Mouse (Mus musculus) forebrain, embryonic 15.5 days (tissue): ENCODE results near the gene Arid3c. TPM values are rescaled to one million over a fixed set of nuclear protein-coding genes. Genes with fewer than 3 reads are reported as not detected.
"Not testable (repeated sequence)": the region's sequence is repeated elsewhere in the genome, so short reads cannot be mapped to it uniquely, and the experiment has no call there.

Source experiments
- ATAC-seq: fragments of 200-750 bp; cut with Nextera tagmentation; replicated peaks from 2 replicates; pipeline ENCODE4 v1.8.0; 2017; ENCODE audit warnings: mild to moderate bottlenecking, moderate TSS enrichment, moderate library complexity
- H3K27ac ChIP-seq: fragments of 300-500 bp; sonication (generic); replicated peaks from 2 replicates; pipeline ENCODE4 v1.5.1; 2015; ENCODE audit warnings: mild to moderate bottlenecking, inconsistent platforms
- H3K27me3 ChIP-seq: fragments of 300-500 bp; sonication (generic); 2 replicates; pipeline ENCODE4 v1.6.1; 2015; ENCODE audit warnings: inconsistent platforms
- H3K36me3 ChIP-seq: fragments of 300-500 bp; sonication (generic); 2 replicates; pipeline ENCODE4 v1.6.1; 2015; ENCODE audit warnings: mild to moderate bottlenecking, inconsistent platforms
- H3K4me1 ChIP-seq: fragments of 300-500 bp; sonication (generic); 2 replicates; pipeline ENCODE4 v1.6.1; 2015; ENCODE audit warnings: inconsistent platforms
- H3K4me2 ChIP-seq: fragments of 300-500 bp; sonication (generic); replicated peaks from 2 replicates; pipeline ENCODE4 v1.6.1; 2015; ENCODE audit warnings: mild to moderate bottlenecking, inconsistent platforms
- H3K4me3 ChIP-seq: fragments of 300-500 bp; sonication (generic); 2 replicates; pipeline ENCODE4 v1.5.1; 2015; ENCODE audit warnings: mild to moderate bottlenecking, inconsistent platforms
- H3K9ac ChIP-seq: fragments of 300-500 bp; sonication (generic); replicated peaks from 2 replicates; pipeline ENCODE4 v1.6.1; 2015; ENCODE audit warnings: mild to moderate bottlenecking, inconsistent platforms
- H3K9me3 ChIP-seq: fragments of 300-500 bp; sonication (generic); 2 replicates; pipeline ENCODE4 v1.6.1; 2016; ENCODE audit warnings: inconsistent platforms
- WGBS: fragments of 180-500 bp; shearing (Covaris S2); methylation state at CpG from one replicate; pipeline ENCODE4 v1.1.7; 2015; ENCODE audit warnings: mixed read lengths; 5-methylcytosine and 5-hydroxymethylcytosine counted together
- polyA plus RNA-seq: library from polyadenylated mRNA; unstranded; fragments of >200 nt; fragmentation: Nextera tagmentation; extraction: Ambion mirVana; gene quantifications from 2 replicates; pipeline ENCODE4 v1.2.1, GENCODE M21; 2015

The Arid3c gene
- polyA plus RNA-seq, 1 experiment from 2014 or later, result 0.13 TPM

GRCm38 (mm10) chr4:41699783-41700182 is 31.2 kb downstream of the Arid3c start, which contains the start of gene Il11ra1:
Il11ra1 (plus strand) TSS chr4:41699989.
- 93% methylated on average over 10 of the region's 10 CpGs for WGBS
- not testable (repeated sequence) for H3K4me1 ChIP-seq, H3K9ac ChIP-seq, ATAC-seq, H3K4me3 ChIP-seq, H3K27me3 ChIP-seq, H3K36me3 ChIP-seq, H3K27ac ChIP-seq, H3K9me3 ChIP-seq
- peak within 1 kb of the TSS; percentile 23 for H3K4me2 ChIP-seq

- H3K27me3 ChIP-seq, H3K4me1 ChIP-seq, H3K36me3 ChIP-seq, H3K9ac ChIP-seq, H3K4me3 ChIP-seq, H3K9me3 ChIP-seq, ATAC-seq, H3K27ac ChIP-seq: not testable (repeated sequence)
- H3K4me2 ChIP-seq, result peak overlapping the region; percentile 23
- 4% methylated on average over 27 of the region's 32 CpGs for WGBS
Observed at GRCm38 (mm10) chr4:41698421-41699016, 32.4 kb downstream of the Arid3c start.

GRCm38 (mm10) chr4:41696930-41697841 is 33.8 kb downstream of the Arid3c start, which contains the start of gene Cntfr:
Cntfr (minus strand) TSS chr4:41697089.
- not testable (repeated sequence) for H3K36me3 ChIP-seq, H3K27me3 ChIP-seq, ATAC-seq, H3K9me3 ChIP-seq, H3K27ac ChIP-seq, H3K4me1 ChIP-seq, H3K9ac ChIP-seq
- Histone ChIP-seq H3K4me3 (peak within 1 kb of the TSS; percentile 23), H3K4me2 (peak within 1 kb of the TSS; percentile 38)
- 16% methylated on average over 39 of the region's 40 CpGs for WGBS

- H3K36me3 ChIP-seq, H3K9me3 ChIP-seq, H3K4me2 ChIP-seq, H3K27ac ChIP-seq, ATAC-seq, H3K27me3 ChIP-seq, H3K4me3 ChIP-seq, H3K9ac ChIP-seq, H3K4me1 ChIP-seq: not testable (repeated sequence)
- WGBS, result 7% methylated on average over 11 of the region's 15 CpGs
Observed at GRCm38 (mm10) chr4:41696452-41696851, 34.5 kb downstream of the Arid3c start.

- peak overlapping the region; percentile 23 for H3K4me3 ChIP-seq
- not testable (repeated sequence) for H3K27ac ChIP-seq, H3K36me3 ChIP-seq, ATAC-seq, H3K4me1 ChIP-seq, H3K9ac ChIP-seq, H3K9me3 ChIP-seq, H3K27me3 ChIP-seq
- WGBS, result 5% methylated on average over 14 of the region's 38 CpGs
- peak overlapping the region; percentile 38 for H3K4me2 ChIP-seq
Observed at GRCm38 (mm10) chr4:41695800-41696199, 35.1 kb downstream of the Arid3c start.

- not testable (repeated sequence) for ATAC-seq, H3K9ac ChIP-seq, H3K9me3 ChIP-seq, H3K27me3 ChIP-seq, H3K4me1 ChIP-seq, H3K27ac ChIP-seq, H3K36me3 ChIP-seq
- H3K4me2 ChIP-seq, result peak overlapping the region; percentile 25; the same call in 1 of the 2 replicates
- peak overlapping the region; percentile 6; the same call in 1 of the 2 replicates for H3K4me3 ChIP-seq
- 5% methylated on average over 4 of the region's 4 CpGs for WGBS
Observed at GRCm38 (mm10) chr4:41693511-41693910, 37.4 kb downstream of the Arid3c start.

GRCm38 (mm10) chr4:41690014-41690413 is 40.9 kb downstream of the Arid3c start:
- H3K27ac ChIP-seq, H3K4me3 ChIP-seq, H3K4me2 ChIP-seq, H3K27me3 ChIP-seq, H3K9me3 ChIP-seq, ATAC-seq, H3K9ac ChIP-seq, H3K36me3 ChIP-seq: not testable (repeated sequence)
- H3K4me1 ChIP-seq, result peaks cover 14% of the 10 kb centered on the region
- no CpG with 5 or more reads among the region's 4 CpGs for WGBS

GRCm38 (mm10) chr4:41688562-41688961 is 42.4 kb downstream of the Arid3c start:
- WGBS, result 25% methylated on average over 1 of the region's 1 CpGs
- H3K9ac ChIP-seq, result 0 out of 2 replicates have a peak overlapping the region, but pooled peaks have one; percentile 15
- not testable (repeated sequence) for H3K4me2 ChIP-seq, H3K9me3 ChIP-seq, H3K36me3 ChIP-seq, H3K4me3 ChIP-seq, ATAC-seq, H3K27me3 ChIP-seq
- H3K27ac ChIP-seq, result peak overlapping the region; percentile 54; the same call in 1 of the 2 replicates
- H3K4me1 ChIP-seq, result peaks cover 21% of the 10 kb centered on the region

- peak overlapping the region; percentile 54 for H3K27ac ChIP-seq
Observed at GRCm38 (mm10) chr4:41685882-41686492, 45.0 kb downstream of the Arid3c start.

GRCm38 (mm10) chr4:41684931-41685453 is 46.0 kb downstream of the Arid3c start:
- 0% methylated on average over 14 of the region's 14 CpGs for WGBS
- not testable (repeated sequence) for H3K4me3 ChIP-seq, ATAC-seq

More at GRCm38 (mm10) chr4:41685882-41686492, 45.0 kb downstream of the Arid3c start:
- H3K27me3 ChIP-seq, H3K4me3 ChIP-seq, H3K9me3 ChIP-seq, H3K36me3 ChIP-seq, H3K9ac ChIP-seq, H3K4me2 ChIP-seq: not testable (repeated sequence)
- 0 out of 2 replicates have a peak, but pooled peaks have one; percentile 10 for ATAC-seq
- H3K4me1 ChIP-seq, result peaks cover 36% of the 10 kb centered on the region
- 9% methylated on average over 10 of the region's 10 CpGs for WGBS

GRCm38 (mm10) chr4:41684131-41684930 is 46.6 kb downstream of the Arid3c start:
- H3K27ac ChIP-seq, result peak overlapping the region; percentile 82
- not testable (repeated sequence) for H3K9ac ChIP-seq

More at GRCm38 (mm10) chr4:41684931-41685453, 46.0 kb downstream of the Arid3c start:
- Histone ChIP-seq H3K4me1 (peaks cover 45% of the 10 kb centered on the region), H3K4me2 (peak overlapping the region; percentile 35), H3K27ac (peak overlapping the region; percentile 82)
- H3K9me3 ChIP-seq, H3K9ac ChIP-seq, H3K36me3 ChIP-seq, H3K27me3 ChIP-seq: not testable (repeated sequence)

More at GRCm38 (mm10) chr4:41684131-41684930, 46.6 kb downstream of the Arid3c start:
- peak overlapping the region; percentile 35 for H3K4me2 ChIP-seq
- not testable (repeated sequence) for H3K27me3 ChIP-seq, H3K9me3 ChIP-seq, H3K36me3 ChIP-seq
- H3K4me1 ChIP-seq, result peaks cover 52% of the 10 kb centered on the region
- WGBS, result 3% methylated on average over 26 of the region's 27 CpGs
- ATAC-seq, result peak; percentile 36
- H3K4me3 ChIP-seq, result peak overlapping the region; percentile 15; the same call in 1 of the 2 replicates
